Mouse (Mus musculus) layer of hippocampus, postnatal 36 days (tissue): ENCODE data around the gene Pacsin2. TPM values are rescaled to one million over a fixed set of nuclear protein-coding genes. Genes with fewer than 3 reads are reported as not detected.
"Not testable (repeated sequence)": the region's sequence is repeated elsewhere in the genome, so short reads cannot be mapped to it uniquely, and the experiment has no call there.

Experiments used
- DNase-seq, 2 experiments: peaks; one replicate each; pipeline ENCODE4 v3.0.0; 2022
- total RNA-seq, 2 experiments: library from RNA; stranded (reverse); gene quantifications; 2 replicates each; pipeline ENCODE4 v1.2.3; 2021

The Pacsin2 gene
- total RNA-seq, 2 experiments from 2014 or later = 82.0 to 102 TPM

DNA sequence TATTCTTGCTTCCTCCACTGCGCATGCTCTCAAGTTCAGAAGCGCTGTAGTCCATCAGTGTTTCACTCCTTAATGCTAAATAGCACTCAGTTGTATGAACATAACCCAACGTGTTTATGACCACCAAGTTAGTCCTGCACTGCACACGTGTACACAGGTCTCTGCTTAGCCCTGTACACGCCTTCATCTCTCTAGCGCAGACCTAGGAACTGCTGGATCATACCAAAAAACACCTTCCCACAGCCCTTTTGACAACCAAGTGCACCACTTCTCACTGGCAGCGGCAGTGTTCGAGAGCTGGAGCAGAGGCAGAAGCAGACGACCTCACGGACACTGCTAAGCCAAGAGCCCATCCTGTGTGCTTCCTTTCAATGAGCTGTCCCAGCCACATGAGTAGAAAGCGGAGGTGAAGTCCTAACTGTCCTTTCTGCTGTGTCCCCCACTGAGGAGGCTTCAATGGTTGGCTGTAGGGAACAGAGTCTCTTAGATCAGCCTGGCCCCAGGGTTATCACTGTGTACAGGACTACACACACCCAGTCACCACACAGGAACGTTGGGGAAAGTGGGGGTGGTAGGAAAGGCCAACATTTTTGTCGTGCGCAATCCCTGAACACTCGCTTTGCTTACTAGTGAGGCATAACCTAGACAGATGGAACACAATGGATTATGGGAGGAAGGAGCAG lies 42.0 kb downstream of the Pacsin2 start:
- no peak for DNase-seq

DNA sequence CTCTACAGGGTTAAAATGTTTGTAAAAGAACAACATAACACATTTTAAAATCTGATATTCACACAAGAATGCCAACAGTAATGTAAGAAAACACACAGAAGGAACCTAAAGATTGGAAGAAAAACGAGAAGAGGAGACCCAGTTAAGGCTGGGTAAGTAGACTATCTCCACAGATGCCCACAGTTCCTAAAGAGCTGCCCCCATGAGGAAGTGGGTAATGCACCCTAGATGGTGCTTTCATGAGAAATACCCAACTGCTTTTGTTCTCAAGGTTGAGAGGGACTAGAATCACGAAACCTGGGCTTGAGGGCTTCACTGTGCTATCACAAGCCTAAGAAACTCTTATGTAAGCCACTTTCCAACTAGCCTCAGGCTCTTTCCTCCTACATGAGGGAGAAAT lies 44.8 kb downstream of the Pacsin2 start:
- DNase-seq = no peak

DNA sequence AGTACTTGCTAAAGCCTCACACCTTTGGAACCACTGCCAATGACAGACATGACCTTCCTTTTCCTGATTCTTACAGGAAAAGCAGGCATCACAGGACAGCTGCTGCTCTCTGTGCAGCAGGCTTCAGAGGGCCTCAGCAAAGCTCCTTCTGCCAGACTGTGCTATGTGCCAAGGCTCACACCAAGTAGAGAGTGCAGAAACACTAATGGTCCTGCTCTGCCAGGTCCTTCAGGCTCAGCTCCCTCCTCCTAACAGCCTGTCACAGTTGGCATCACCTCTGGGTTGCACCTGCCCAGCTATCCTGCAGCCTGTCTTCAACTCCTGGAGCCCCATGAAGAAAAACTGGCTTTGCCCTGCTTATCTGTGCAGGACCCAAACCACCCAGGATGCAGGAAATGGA lies 45.7 kb downstream of the Pacsin2 start:
- no peak for DNase-seq

DNA sequence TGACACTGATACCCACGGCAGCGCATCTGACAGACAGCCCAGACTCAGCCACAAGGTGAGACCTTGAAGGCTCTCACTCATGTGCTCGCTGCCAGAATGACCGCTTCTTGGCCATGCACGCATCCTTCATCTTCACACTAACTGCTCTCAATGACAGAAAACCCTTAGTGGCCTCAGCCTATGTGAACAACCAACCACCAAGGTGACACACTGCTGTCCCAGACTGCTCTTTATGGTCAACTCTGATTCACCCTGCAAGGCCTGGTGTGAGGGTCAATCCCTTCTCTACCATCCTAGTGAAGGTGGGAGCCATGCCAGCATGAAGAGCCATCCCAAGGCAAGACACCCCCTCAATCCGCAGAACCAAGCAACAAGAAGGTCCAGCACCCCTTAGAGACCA lies 46.5 kb downstream of the Pacsin2 start:
- DNase-seq = no peak

DNA sequence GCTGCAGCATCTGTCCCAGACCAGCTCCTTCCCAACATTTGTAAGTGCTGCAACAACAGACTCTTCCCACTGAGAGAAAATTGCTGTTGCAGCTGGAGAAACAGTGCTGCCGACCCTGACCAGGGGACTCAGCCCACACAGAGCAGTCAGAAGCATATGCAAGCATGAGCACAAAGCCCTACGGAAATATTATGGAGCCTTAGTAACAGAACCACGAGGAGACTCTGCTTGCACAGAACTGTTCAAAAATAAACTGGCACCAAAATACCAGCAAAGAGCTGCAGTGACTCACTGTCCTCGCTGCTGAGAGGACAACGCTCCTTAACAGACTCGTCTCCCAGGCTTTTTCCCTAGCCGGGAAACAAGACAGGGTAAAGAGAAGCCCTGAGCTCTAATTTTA lies 47.0 kb downstream of the Pacsin2 start:
- DNase-seq = peak; percentile 19 to 28

DNA sequence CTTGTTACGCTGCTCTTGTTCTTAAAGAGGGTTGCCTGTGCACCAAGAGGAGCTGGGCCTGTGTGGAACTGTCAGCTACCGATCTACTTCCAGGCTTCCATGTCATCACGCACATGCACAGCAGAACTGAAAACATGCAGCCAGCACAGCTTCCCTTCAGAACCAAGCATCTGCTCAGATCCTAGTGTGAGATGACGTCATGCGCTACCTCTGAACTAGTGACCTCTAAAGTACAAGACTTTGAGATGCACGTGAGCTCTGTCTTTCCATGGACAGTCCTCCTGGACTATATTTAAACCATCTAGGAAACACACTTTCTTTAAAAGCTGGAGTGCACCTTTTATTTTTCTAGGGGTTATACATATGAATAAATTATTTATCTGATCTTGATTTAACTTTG lies 49.0 kb downstream of the Pacsin2 start:
- no peak for DNase-seq

DNA sequence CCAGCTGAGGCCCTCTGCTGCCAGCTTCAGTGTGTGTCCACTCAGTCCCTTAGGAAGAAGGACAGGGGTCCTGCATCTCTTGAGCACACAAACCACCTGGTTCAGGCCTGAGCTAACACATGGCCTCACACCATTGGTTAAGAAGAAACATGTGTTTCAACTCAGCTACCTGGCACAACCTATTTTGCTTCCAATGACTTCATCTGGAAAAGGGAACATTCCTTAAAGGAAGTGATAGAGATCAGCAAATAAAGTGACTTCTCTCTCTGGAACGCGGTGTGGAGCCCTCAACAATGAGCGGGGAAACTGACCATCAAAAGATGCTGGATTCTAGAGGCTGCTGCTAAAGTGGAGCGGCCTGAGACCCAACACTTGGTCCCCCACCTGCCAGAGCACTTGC lies 52.8 kb downstream of the Pacsin2 start:
- no peak for DNase-seq

DNA sequence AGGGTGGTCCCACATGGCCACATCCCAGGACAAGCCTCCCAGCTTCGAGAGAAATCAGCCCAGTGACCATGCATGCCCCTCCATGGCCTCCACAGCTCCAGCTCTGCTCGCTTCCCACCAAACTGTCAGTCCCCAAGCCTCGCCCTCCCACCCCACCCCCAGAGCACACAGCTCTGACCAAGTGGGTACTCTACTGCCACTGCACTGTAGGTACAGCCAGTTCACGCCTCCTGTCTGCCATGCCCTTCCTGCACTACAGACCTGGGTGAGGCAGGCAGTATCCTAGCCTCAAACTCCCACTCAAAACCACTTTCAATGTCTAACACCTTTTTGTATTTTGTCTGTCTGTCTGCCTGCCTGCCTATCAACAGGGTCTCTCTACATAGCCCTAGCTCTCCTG lies 53.7 kb downstream of the Pacsin2 start:
- DNase-seq = no peak

DNA sequence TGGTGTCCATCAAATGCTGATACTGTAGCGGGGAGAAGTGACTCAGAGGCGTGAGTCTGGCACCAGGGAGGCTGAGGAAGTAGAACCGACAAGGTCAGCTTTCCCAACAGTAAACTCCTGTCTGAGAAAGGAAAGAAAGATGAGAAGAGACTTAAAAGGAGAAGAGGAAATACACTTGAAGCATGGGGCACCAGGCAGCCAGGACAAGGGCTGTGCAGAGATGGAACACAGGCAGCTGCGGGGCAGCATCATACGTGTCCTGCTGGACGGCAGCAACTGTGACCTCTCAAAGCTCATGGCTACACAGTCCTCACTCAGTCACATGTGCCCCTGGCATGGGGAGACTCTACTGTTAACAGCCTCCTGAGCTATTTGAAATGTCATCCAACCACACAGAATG lies 54.1 kb downstream of the Pacsin2 start:
- no peak for DNase-seq

DNA sequence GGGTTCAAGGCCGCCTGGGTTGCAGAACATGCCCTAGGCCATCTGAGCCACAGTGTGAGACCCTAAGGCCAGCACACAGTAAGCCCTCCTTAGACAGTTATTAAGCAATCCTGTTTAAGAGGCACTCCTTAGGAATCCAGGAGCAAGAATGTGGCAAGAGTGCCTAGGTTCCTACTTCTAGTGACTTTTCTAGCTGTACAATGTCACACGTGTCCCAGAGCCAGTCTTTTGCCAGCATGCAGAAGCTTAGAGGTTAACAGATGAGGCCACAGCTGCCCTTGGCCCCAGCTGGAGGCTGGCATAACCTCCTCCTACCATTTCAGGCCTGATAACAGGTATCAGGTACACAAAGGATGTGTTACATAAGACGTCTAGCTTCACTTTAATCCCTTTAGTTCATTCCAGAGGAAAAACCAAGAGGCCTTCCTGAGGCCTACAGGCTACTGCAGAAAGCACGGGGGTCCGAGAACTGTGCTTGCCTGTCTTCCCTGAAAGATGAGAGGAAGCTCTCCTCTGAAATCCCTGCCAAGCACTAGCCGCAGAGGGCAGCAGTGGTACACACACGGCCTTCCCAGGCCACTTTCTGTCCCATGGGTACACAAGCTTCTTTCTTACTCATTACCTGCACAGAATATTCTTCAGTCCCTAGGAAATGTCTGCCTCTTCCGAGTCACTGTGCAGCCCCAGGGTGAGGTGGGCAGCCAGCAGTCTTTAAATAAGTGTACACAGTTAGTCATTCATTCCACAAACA lies 55.5 kb downstream of the Pacsin2 start:
- no peak for DNase-seq

DNA sequence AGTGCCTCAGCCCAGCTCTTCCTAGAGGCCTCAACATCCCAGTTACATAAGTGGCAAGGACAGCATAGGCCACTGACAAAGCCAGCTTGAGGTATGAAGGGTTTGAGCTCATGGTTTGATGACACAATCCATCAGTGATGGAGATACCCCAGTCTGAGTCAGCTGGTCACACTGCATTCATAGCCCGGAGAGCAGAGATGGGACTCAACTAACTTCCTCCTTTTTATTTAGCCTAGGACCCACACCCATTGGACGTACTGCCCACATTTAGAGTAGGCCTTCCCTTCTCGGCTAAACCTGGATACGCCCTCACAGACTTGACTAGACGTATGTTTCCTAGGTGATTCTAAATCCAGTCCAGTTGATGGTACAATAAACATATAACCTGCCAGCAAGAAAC lies 56.2 kb downstream of the Pacsin2 start:
- DNase-seq = no peak

DNA sequence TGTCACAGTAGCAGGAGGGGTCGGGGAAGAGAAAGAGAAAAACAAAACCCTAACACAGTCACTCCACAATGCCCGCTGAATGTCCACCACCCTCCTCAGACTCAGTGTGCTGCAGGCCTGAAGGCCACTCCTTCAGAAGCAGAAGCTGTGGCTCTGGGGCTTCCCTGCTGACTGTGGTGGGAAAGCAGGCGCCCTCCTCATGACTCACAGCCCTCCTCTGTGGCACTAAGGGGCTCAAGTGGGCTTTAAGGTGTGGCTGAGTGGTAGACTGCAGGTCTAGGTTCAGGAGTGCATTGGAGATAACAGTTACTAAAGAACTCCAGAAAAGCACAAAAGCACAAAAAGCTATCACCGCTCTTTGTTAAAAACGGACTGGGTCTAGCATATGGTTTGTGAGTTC lies 56.9 kb downstream of the Pacsin2 start:
- DNase-seq = no peak

DNA sequence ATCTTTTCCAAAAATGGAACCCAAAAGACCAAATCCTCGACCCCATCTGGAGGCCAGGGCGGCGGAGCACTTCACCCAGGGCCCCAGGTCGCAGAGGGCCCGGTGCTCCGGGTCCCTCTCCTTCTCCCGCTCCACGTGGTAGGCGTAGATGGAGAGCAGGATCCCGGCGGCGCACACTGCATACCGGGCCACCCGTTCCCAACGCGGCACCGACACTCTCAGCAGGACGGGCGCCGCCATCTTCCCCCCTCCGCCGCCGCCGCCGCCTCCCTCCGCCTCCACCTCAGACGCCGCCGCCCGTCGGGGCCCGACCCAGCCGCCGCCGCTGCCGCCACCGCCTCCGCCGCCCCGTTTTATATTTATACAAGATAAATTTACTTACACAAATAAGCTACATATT lies 58.5 kb downstream of the Pacsin2 start:
- DNase-seq = not testable (repeated sequence)

DNA sequence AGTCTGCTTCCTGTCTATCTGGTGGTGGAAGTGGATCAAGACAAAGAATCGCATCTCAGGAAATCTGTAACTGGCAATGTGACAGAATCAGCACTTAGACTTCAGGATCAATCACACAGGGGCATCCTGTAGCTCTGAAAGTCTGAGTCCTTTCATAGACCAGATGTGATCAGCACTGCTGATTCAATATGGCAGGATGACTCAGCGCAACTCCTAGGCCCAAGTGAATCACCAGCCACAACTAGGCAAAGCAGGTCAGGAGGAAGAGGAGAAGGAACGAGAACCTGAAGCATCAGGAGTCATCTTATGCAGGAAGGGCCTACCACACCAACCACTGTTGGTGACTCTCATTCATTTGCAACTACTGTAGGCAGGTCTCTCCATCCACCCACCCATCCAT lies 60.4 kb downstream of the Pacsin2 start:
- DNase-seq = no peak

DNA sequence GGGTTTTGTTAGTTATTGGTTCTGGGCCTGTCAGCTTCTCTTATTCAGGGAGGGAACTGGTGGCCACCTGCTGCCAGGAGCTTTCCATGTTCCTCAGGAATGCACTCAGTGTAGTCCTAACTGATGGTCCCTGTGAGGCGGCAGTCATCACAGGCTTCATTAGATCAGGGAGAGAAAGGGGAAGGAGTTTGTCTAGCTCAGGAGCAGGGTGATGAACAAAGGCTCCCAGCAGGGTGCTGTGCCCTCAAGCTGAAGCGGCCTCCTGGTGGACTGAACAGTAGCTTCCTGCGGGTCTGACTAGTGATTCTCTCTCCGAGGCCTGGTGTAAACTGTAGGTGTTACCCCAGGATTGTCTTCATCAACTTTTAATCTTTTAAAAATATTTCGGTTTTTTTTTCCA lies 61.4 kb downstream of the Pacsin2 start:
- no peak for DNase-seq

DNA sequence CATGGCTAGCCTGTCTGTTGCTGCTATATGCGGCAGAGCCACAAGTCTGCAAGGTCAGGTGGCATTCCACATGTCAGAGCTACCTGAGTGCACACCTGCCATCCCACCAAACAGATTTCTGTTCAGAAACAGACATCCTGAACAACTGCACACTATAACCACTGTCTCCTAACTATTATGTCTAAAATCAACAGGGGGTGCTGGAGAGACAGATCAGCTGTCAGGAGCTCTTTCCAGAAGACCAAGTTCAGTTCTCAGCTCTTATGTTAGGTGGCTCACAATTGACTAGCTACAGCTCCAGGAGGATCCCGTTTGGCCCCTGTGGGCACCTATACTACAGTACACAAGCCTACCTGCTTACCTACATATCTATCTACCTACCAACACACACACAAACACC lies 71.7 kb downstream of the Pacsin2 start:
- DNase-seq = no peak

DNA sequence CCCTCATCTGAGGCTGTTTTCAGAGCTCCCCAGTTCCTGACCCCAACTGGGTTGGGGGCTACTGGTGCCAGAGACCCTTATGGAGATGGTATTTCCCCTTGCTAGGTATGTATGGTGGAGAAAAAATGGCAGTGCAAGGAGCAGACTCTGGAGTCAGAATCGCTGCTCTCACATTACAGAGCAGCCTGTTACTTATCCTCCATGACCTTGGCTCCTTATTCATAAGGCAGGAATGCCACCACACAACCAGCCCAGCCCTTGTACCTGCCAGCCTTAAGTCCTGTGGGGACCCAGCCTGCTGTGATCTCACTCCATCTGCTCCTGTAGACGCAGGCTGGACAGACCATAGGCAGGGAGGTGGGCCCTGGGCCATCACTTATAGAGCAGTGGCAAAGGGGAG lies 76.5 kb downstream of the Pacsin2 start:
- DNase-seq = no peak

DNA sequence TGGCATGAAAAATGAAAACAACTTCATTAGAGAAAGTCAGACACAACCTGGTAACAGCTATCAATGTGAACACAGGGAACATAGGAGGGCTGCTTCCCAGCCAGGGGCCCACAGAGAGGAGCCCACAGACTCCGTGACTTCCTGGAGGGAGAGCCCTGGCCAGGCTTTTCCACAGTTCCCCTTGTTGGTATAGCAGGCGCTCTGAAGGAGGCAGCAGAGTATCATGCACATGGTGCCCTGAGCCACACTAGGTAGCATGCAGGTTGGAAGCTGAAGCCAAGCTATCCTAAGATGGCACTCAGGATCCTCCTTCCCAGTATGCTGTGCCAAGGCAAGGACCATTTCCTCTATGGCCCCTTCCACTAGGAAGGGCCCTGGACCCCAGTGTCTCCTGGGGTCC lies 80.8 kb downstream of the Pacsin2 start:
- DNase-seq = no peak

DNA sequence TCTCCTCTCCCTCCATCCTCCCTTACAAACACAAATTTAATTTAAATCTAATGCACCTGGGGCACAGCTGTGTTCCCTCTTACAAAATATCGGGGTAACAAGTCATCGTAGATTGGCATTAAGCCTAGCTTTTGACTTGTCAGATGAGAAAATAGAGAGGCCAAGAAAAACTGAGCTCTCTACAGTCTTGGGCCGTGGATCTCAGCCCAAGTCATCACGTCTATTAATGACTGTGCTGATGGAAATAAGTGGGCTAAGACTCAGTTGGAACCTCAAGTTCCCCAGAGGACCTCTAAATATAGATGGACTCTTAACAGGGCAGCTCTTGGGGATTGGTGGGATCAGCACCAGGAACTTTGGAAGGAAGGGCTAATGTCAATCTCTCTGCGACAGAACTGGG lies 81.3 kb downstream of the Pacsin2 start:
- no peak for DNase-seq

DNA sequence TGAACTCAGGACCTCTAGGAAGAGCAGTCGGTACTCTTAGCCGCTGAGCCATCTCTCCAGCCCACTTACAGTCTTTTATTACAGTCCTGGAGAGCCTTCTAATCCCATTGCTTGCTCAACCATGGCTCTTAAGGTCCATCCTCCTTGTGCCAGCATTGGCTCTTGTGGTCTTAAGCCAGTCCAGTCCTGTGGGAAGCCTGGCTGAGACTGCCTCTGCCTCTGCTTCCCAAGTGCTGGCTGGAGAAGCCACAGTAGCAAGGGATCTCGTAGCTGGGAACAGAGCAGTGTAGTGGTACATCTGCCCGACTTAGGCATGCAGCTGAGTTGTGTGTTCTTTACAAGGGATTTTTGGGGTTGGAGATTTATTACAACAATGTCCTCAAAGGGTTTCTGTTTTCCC lies 81.9 kb downstream of the Pacsin2 start:
- DNase-seq = no peak

DNA sequence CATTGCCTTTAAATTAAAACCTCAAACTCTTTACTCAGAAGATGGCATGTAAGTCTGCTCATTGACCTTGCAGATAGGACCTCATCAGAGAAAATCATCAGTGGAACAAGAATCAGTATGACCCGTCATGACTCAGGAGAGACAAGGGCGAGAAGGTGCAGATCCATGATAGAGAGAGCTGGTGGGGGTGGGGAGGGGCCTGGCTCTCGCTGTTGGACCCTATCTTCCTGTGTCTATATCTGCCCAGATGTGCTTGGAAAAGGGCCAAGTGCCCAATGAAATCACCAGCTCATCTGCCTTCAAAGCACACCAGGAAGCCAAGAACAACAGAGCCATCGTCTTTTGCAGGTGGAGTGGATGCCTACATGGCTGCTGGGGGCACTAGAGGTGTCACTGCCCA lies 87.3 kb downstream of the Pacsin2 start:
- no peak for DNase-seq

DNA sequence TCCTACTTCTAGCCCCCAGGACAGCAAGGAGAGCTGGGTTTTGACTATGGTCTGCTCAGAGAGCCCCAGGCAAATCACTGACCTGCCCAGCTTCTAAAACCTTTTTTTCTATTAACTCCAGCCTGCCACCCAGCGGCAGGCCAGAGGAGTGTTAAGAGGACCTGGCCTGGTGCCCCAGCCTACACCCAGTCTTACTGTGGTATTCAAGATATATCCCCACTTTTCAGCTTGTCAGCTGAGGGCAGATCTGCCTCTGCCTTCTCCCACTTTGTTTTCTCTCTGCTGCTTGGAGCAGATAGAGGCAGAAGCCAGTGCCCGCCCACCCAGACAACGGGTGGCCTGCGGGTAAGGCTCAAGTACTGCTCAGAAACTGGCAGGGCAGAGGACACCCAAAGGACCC lies 89.3 kb downstream of the Pacsin2 start:
- DNase-seq = peak; percentile 46 to 48

DNA sequence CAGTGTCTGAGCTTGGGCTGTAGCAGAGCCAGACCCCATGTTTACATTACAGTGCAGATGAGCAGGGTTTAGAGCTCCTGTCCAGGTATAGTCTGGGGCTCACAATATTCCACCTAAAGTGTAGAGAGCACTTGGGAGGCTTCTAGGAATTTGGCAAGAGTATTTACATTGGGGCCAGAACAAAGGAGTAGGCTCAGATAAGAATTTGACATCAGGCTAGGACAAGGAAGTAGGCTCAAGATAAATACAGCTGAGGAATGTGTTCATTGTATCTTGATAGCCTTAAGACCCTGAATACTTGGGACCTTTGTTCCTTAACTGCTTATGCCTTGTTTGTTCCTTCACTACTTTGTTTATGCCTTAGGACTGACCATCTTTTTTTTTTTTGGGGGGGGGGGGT lies 90.3 kb downstream of the Pacsin2 start:
- DNase-seq = no peak

DNA sequence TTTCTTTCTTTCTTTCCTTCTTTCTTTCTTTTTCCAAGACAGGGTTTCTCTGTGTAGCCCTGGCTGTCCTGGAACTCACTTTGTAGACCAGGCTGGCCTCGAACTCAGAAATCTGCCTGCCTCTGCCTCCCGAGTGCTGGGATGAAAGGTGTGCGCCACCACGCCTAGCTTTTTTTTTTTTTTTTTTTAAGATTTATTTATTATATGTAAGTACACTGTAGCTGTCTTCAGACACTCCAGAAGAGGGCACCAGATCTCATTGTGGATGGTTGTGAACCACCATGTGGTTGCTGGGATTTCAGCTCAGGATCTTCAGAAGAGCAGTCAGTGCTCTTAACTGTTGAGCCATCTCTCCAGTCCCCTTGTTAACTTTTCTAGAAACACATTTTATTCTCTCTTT lies 95.7 kb downstream of the Pacsin2 start:
- DNase-seq = not testable (repeated sequence)

DNA sequence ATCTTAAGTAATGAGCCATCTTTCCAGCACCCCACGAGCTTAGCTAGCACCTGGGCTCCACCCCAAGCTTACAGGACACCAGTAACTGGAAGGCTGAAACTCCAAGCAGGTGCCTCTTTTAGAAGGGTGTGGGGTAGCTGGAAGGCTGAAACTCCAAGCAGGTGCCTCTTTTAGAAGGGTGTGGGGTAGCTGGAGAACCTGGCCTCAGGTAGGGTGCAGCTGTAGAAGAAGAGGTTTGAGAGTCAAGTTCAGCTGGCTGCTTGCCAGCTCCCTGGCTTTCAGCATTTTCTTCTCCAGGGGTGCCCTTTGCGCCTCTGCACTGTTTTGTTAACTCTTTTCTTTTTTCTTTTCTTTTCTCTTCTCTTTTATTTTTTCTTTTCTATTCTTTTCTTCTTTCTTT lies 96.1 kb downstream of the Pacsin2 start:
- DNase-seq = no peak
